Mouse (Mus musculus): ENCODE measurements around the gene Smg1.

- TF ChIP-seq GATA1 (IDR thresholded peaks at IDR 0.05; ENCODE audit: low read length), result no peak
- TF ChIP-seq TAL1 (IDR thresholded peaks at IDR 0.05; ENCODE audit: low read length), result no peak
Observed at GRCm38 (mm10) chr7:118175821-118176355, 67.6 kb downstream of the Smg1 start.
